Mouse (Mus musculus) cerebellum, adult 2 months (tissue): Measurements from ENCODE around the gene Ptgdr.
"Not testable (repeated sequence)": the region's sequence is repeated elsewhere in the genome, so short reads cannot be mapped to it uniquely, and the experiment has no call there.

Experiments used
- CTCF ChIP-seq: fragments of 200-500 bp; IDR thresholded peaks from 2 replicates; pipeline ENCODE4 v1.5.1; 2011; ENCODE audit warnings: low read depth, mild to moderate bottlenecking, control low read depth, low read length, moderate library complexity, borderline replicate concordance; ENCODE audit not compliant: insufficient read depth
- POLR2A ChIP-seq: fragments of 200-500 bp; IDR thresholded peaks from 2 replicates; pipeline ENCODE4 v1.6.1; 2011; ENCODE audit warnings: low read length, control low read depth, borderline replicate concordance; ENCODE audit not compliant: insufficient read depth

- TF ChIP-seq POLR2A, CTCF: not testable (repeated sequence)
Observed at GRCm38 (mm10) chr14:44813152-44813551, 46.0 kb downstream of the Ptgdr start.
